Mouse (Mus musculus): ENCODE measurements around the gene Hhipl1. TPM values are rescaled to one million over a fixed set of nuclear protein-coding genes. Genes with fewer than 3 reads are reported as not detected.

The Hhipl1 gene
- polyA plus RNA-seq, 1 experiment from 2014 or later = 3.2 TPM

- H3K4me2 ChIP-seq = peak overlapping the region; percentile 29; the same call in 1 of the 2 replicates
- H3K4me3 ChIP-seq (replicated peaks) = no peak overlapping the region
- H3K27me3 ChIP-seq (replicated peaks) = no peaks in the 10 kb centered on the region
- 42% methylated on average over 14 of the region's 14 CpGs for WGBS
- peak overlapping the region; percentile 14; the same call in 1 of the 2 replicates for H3K9ac ChIP-seq (replicated peaks)
- peaks cover 19% of the 10 kb centered on the region for H3K4me1 ChIP-seq
- H3K9me3 ChIP-seq (replicated peaks) = no peaks in the 10 kb centered on the region
- no peaks in the 10 kb centered on the region for H3K36me3 ChIP-seq
- no peak for ATAC-seq (ENCODE audit: low FRiP score)
- H3K27ac ChIP-seq (replicated peaks) = peak overlapping the region; percentile 48; the same call in 1 of the 2 replicates
Observed at GRCm38 (mm10) chr12:108284455-108285224, 21.4 kb upstream of the Hhipl1 start.

- Histone ChIP-seq H3K36me3 (no peaks in the 10 kb centered on the region), H3K27ac (replicated peaks) (peak overlapping the region; percentile 60), H3K27me3 (replicated peaks) (no peaks in the 10 kb centered on the region), H3K9ac (replicated peaks) (peak overlapping the region; percentile 14; the same call in 1 of the 2 replicates), H3K9me3 (replicated peaks) (no peaks in the 10 kb centered on the region), H3K4me2 (peak overlapping the region; percentile 29), H3K4me3 (replicated peaks) (no peak overlapping the region), H3K4me1 (peaks cover 19% of the 10 kb centered on the region)
- ATAC-seq (ENCODE audit: low FRiP score) = no peak
- 34% methylated on average over 11 of the region's 11 CpGs for WGBS
Observed at GRCm38 (mm10) chr12:108285225-108286011, 20.7 kb upstream of the Hhipl1 start.

GRCm38 (mm10) chr12:108286381-108286780, 19.7 kb upstream of the Hhipl1 start:
- WGBS = 91% methylated on average over 4 of the region's 4 CpGs
- H3K4me3 ChIP-seq (replicated peaks) = no peak overlapping the region
- H3K27me3 ChIP-seq (replicated peaks) = no peaks in the 10 kb centered on the region
- H3K36me3 ChIP-seq = no peaks in the 10 kb centered on the region
- no peak overlapping the region for H3K4me2 ChIP-seq
- H3K9me3 ChIP-seq (replicated peaks) = no peaks in the 10 kb centered on the region
- ATAC-seq (ENCODE audit: low FRiP score) = no peak
- no peak overlapping the region for H3K9ac ChIP-seq (replicated peaks)
- peaks cover 19% of the 10 kb centered on the region for H3K4me1 ChIP-seq
- H3K27ac ChIP-seq (replicated peaks) = no peak overlapping the region

- Histone ChIP-seq H3K4me1 (peaks cover 22% of the 10 kb centered on the region), H3K27me3 (replicated peaks) (no peaks in the 10 kb centered on the region), H3K4me2 (no peak overlapping the region), H3K9me3 (replicated peaks) (no peaks in the 10 kb centered on the region), H3K9ac (replicated peaks) (no peak overlapping the region), H3K27ac (replicated peaks) (no peak overlapping the region), H3K36me3 (no peaks in the 10 kb centered on the region), H3K4me3 (replicated peaks) (no peak overlapping the region)
- ATAC-seq (ENCODE audit: low FRiP score) = no peak
- WGBS = 95% methylated on average over 8 of the region's 8 CpGs
Observed at GRCm38 (mm10) chr12:108287011-108287410, 19.1 kb upstream of the Hhipl1 start.

- WGBS = 49% methylated on average over 19 of the region's 19 CpGs
Observed at GRCm38 (mm10) chr12:108288127-108288880, 17.8 kb upstream of the Hhipl1 start.

GRCm38 (mm10) chr12:108292419-108292818, 13.7 kb upstream of the Hhipl1 start:
- no peaks in the 10 kb centered on the region for H3K36me3 ChIP-seq
- no peak overlapping the region for H3K9ac ChIP-seq (replicated peaks)
- H3K4me2 ChIP-seq = peak overlapping the region; percentile 45
- 10% methylated on average over 9 of the region's 9 CpGs for WGBS
- H3K27ac ChIP-seq (replicated peaks) = no peak overlapping the region
- H3K4me3 ChIP-seq (replicated peaks) = no peak overlapping the region
- H3K27me3 ChIP-seq (replicated peaks) = no peaks in the 10 kb centered on the region
- peaks cover 25% of the 10 kb centered on the region for H3K4me1 ChIP-seq
- no peaks in the 10 kb centered on the region for H3K9me3 ChIP-seq (replicated peaks)
- peak; percentile 84 for ATAC-seq (ENCODE audit: low FRiP score)

More at GRCm38 (mm10) chr12:108288127-108288880, 17.8 kb upstream of the Hhipl1 start:
- H3K4me2 ChIP-seq = no peak overlapping the region
- H3K9me3 ChIP-seq (replicated peaks) = no peaks in the 10 kb centered on the region
- no peaks in the 10 kb centered on the region for H3K27me3 ChIP-seq (replicated peaks)
- no peaks in the 10 kb centered on the region for H3K36me3 ChIP-seq
- H3K4me3 ChIP-seq (replicated peaks) = no peak overlapping the region
- H3K4me1 ChIP-seq = peaks cover 34% of the 10 kb centered on the region
- no peak for ATAC-seq (ENCODE audit: low FRiP score)
- H3K9ac ChIP-seq (replicated peaks) = no peak overlapping the region
- peak overlapping the region; percentile 46; the same call in 1 of the 2 replicates for H3K27ac ChIP-seq (replicated peaks)

- Histone ChIP-seq H3K4me1 (peaks cover 25% of the 10 kb centered on the region), H3K9ac (replicated peaks) (no peak overlapping the region), H3K27ac (replicated peaks) (no peak overlapping the region), H3K36me3 (no peaks in the 10 kb centered on the region), H3K4me3 (replicated peaks) (no peak overlapping the region), H3K27me3 (replicated peaks) (no peaks in the 10 kb centered on the region), H3K9me3 (replicated peaks) (no peaks in the 10 kb centered on the region), H3K4me2 (peak overlapping the region; percentile 45)
- ATAC-seq (ENCODE audit: low FRiP score) = peak; percentile 65; the same call in 1 of the 2 replicates
- 6% methylated on average over 8 of the region's 8 CpGs for WGBS
Observed at GRCm38 (mm10) chr12:108292957-108293356, 13.1 kb upstream of the Hhipl1 start.

GRCm38 (mm10) chr12:108294620-108295019, 11.4 kb upstream of the Hhipl1 start:
- Histone ChIP-seq H3K36me3 (no peaks in the 10 kb centered on the region), H3K9me3 (replicated peaks) (no peaks in the 10 kb centered on the region), H3K4me1 (peaks cover 20% of the 10 kb centered on the region), H3K27ac (replicated peaks) (no peak overlapping the region), H3K4me2 (no peak overlapping the region), H3K27me3 (replicated peaks) (no peaks in the 10 kb centered on the region), H3K9ac (replicated peaks) (no peak overlapping the region), H3K4me3 (replicated peaks) (no peak overlapping the region)
- 69% methylated on average over 3 of the region's 3 CpGs for WGBS
- 0 out of 2 replicates have a peak, but pooled peaks have one; percentile 22 for ATAC-seq (ENCODE audit: low FRiP score)

- no peak overlapping the region for H3K27ac ChIP-seq (replicated peaks)
- no peaks in the 10 kb centered on the region for H3K27me3 ChIP-seq (replicated peaks)
- H3K4me2 ChIP-seq = no peak overlapping the region
- H3K4me1 ChIP-seq = peaks cover 17% of the 10 kb centered on the region
- no peak overlapping the region for H3K4me3 ChIP-seq (replicated peaks)
- ATAC-seq (ENCODE audit: low FRiP score) = no peak
- no peaks in the 10 kb centered on the region for H3K36me3 ChIP-seq
- 82% methylated on average over 6 of the region's 6 CpGs for WGBS
- H3K9me3 ChIP-seq (replicated peaks) = no peaks in the 10 kb centered on the region
- H3K9ac ChIP-seq (replicated peaks) = no peak overlapping the region
Observed at GRCm38 (mm10) chr12:108297033-108297432, 9.0 kb upstream of the Hhipl1 start.

GRCm38 (mm10) chr12:108301006-108301405, 5.1 kb upstream of the Hhipl1 start:
- H3K4me1 ChIP-seq = peaks cover 5% of the 10 kb centered on the region
- no peak overlapping the region for H3K4me2 ChIP-seq
- H3K4me3 ChIP-seq (replicated peaks) = no peak overlapping the region
- 83% methylated on average over 6 of the region's 6 CpGs for WGBS
- H3K27me3 ChIP-seq (replicated peaks) = peaks cover 5% of the 10 kb centered on the region; the same call in 1 of the 2 replicates
- no peaks in the 10 kb centered on the region for H3K9me3 ChIP-seq (replicated peaks)
- no peak overlapping the region for H3K27ac ChIP-seq (replicated peaks)
- H3K9ac ChIP-seq (replicated peaks) = no peak overlapping the region
- H3K36me3 ChIP-seq = no peaks in the 10 kb centered on the region
- ATAC-seq (ENCODE audit: low FRiP score) = no peak

- ATAC-seq (ENCODE audit: low FRiP score) = no peak
- WGBS = 35% methylated on average over 6 of the region's 6 CpGs
- Histone ChIP-seq H3K4me2 (no peak overlapping the region), H3K27me3 (replicated peaks) (peaks cover 5% of the 10 kb centered on the region; the same call in 1 of the 2 replicates), H3K36me3 (no peaks in the 10 kb centered on the region), H3K9ac (replicated peaks) (no peak overlapping the region), H3K4me3 (replicated peaks) (no peak overlapping the region), H3K9me3 (replicated peaks) (no peaks in the 10 kb centered on the region), H3K27ac (replicated peaks) (no peak overlapping the region), H3K4me1 (peaks cover 18% of the 10 kb centered on the region)
Observed at GRCm38 (mm10) chr12:108303778-108304365, 2.2 kb upstream of the Hhipl1 start.
